Mouse (Mus musculus) CD4-positive helper T cell, adult 2 months (primary cell): ENCODE measurements at regions not wholly inside any gene's neighbourhood (a gene's known extent, or its start where the extent isn't known, plus 50 kb on each side); places are given as distances from the start of the nearest gene placed in this dataset.

Source experiments
- DNase-seq: peaks from one replicate; pipeline ENCODE4 v3.0.0-alpha.2; 2012; ENCODE audit warnings: low read depth, missing footprints, low spot score

DNA sequence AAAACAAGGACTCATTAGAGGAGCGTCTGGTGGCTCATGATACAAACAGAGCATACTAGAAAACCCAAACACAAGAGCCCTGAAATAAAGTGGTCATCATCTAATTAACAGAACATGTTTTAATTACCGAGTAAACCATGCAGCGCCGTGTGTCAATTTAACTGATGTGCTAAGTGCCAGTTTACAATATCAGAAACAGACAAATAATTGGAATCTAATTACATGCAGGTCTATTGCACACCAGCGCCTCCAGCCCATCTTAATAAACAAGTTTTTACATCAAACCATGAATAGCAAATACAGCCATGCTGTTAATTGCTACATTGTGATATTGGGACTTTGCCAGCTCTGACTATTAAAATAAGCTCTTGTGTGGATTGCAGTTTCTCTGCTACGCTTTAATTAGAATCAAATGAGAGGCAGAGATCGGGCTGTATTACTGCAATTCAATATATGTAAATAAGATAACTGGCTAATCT, 425.3 kb upstream of the Gm765 start:
- no peak for DNase-seq

DNA sequence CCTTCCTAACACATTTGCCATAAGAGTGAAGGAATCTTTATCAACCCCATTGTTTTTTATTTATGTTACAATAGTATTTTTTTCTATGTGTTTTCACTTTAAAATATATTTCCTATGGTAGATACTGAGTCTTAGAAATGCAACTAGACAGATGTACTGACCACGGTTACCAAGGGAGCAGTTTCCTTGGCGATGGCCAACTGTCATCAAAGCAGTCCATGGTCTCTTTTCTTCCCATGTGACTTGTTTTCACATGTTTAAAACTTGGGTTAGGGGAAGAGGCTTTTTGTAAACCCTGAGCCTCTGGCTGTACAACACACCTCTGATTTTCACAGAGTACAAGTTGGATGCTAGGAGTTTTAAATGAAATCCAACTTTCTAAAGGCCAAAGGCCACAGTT, 411.9 kb upstream of the Gm765 start:
- no peak for DNase-seq

DNA sequence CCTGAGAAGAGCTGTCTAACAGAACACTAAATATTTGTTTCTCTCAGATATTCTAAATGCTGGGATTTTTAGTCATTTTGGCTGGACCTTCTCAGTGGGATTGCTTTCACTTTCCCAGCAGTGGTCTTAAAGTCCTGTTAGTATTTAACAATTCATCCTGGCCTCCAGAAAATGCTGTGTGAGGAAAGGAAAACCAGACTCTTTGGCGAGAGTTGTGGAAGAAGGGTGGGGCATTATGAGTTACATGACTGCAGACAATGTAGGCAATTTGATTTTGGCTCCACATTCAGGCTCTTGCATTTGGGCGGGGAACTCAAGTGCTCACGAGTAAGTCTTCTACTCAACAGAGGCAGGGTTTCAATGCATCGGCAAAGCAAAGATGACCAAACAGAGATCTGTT, 406.1 kb upstream of the Gm765 start:
- no peak for DNase-seq

GRCm38 (mm10) chr6:98746976-98747375, 404.4 kb upstream of the Gm765 start:
- no peak for DNase-seq

- DNase-seq: no peak
Observed at GRCm38 (mm10) chr6:98740447-98740846, 397.9 kb upstream of the Gm765 start.

DNA sequence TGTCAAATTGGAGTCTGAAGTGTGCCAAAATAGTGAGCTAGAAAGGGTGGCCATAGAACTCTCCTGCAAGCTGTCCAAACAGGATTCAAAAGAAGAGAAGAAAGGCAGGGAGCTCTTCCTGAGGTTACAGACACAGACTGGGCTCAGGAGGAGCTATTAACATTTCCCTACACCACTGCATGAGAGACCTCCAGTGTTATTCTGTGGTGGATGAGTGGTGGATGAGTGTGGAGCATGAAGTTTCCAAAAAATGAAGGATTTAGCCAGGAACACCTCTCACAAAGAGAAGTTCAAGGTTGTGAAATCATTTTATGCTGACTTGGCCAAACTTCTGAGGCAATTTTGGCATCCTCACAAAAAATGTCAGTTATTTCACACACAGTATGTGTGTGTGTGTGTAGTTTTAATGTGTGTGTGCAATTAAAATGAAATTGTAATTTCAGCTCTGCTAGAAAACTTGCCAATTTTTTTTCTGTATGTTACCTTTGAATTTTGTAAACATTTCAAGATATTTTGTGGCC, 388.5 kb upstream of the Gm765 start:
- no peak for DNase-seq

GRCm38 (mm10) chr6:98726605-98727144, 384.1 kb upstream of the Gm765 start:
- DNase-seq: no peak

- DNase-seq: no peak
Observed at GRCm38 (mm10) chr6:98704887-98705622, 362.5 kb upstream of the Gm765 start.

- no peak for DNase-seq
Observed at GRCm38 (mm10) chr6:98697571-98697970, 355.0 kb upstream of the Gm765 start.

- DNase-seq: no peak
Observed at GRCm38 (mm10) chr6:98693411-98693810, 350.9 kb upstream of the Gm765 start.

- no peak for DNase-seq
Observed at GRCm38 (mm10) chr6:98690133-98690532, 347.6 kb upstream of the Gm765 start.

DNA sequence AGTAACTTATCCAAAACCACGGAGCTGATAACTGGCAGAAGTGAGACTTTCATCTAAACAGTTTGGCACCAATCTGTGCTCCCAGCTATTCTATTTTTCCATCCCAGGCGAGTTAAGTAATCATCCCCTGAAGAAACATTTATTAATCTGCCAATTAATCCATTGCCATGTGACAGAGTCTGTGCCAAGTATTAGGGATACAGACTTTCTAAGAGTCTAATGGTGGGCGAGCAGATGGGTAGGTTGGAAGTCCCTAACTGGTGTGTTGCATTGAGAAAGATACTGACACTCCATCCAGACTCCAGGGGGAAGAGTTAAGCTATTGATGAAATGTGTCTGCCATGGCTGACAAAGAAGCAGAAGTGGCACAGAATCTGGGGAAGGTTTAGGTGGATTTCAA, 346.8 kb upstream of the Gm765 start:
- DNase-seq: no peak

- DNase-seq: no peak
Observed at GRCm38 (mm10) chr6:98688624-98689023, 346.1 kb upstream of the Gm765 start.

DNA sequence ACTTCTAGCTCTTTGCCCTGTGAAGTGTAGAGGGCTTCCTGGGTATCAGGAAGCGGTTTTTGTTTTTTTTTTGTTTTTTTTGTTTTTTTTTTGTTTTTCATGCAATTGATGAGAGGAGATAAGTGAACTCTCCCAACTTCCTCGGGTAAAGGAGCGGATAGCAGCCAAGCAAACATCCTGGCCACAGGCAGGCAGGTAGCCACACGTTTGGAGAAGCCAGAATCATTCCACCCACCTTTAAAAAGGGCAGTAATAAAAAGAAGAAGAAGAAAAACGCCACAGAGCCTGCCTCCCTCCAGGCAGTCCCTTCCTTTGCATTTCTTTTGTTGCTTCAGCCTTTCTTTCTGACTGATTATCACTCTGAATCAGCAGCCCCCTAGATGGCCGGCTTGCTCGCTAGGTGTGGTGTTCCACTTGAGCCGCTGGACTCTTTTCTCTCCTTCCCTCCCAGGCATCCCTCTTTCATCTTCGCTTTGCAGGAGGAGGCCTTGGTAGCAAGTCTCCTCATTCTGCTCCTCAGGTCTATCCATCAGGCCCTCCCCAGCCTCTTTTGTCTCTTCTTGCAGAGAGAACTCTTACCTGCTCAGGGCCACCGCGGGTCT, 323.9 kb upstream of the Gm765 start:
- DNase-seq: no peak

GRCm38 (mm10) chr6:98651827-98652226, 309.3 kb upstream of the Gm765 start:
- no peak for DNase-seq

DNA sequence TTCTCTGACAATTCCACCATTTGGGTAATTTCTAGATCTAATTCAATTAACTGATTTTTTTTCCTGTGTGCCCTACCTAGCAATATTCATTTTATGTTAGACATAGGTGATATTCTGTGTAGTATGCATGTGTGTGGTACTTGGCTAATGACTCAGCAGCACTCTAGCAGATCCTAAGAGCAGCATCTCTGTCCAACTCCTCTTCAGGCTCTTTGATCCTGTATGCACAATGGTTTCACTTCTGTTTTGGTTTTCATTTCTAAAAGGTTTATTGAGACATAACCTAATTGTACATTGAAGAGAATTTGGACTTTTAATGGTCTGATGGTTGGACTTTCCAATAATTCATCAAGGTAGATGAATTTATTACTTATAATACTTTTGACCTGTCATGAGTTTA, 308.8 kb upstream of the Gm765 start:
- DNase-seq: no peak

GRCm38 (mm10) chr6:98640316-98640715, 297.8 kb upstream of the Gm765 start:
- no peak for DNase-seq

DNA sequence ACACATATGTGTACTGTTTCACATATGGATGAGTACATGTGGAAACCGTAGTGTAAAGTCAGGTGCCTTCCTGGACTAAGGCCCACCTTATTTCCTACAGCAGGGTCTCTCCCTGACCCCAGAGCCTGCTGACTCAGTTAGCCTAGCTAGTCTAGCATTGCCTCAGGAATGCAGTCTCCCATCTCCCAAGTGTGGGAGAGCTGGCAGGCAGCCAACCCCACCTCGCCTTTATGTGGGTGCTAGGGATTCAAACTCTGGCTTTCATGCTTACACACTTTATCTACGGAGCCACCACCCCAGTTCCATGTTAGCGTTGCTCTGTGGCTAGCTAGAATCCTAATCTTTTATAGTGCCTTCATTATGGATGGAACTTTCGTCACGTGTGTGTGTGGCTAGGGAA, 293.3 kb upstream of the Gm765 start:
- no peak for DNase-seq

GRCm38 (mm10) chr6:98632278-98633063, 289.9 kb upstream of the Gm765 start:
- DNase-seq: peak; percentile 36

GRCm38 (mm10) chr6:98631269-98631668, 288.7 kb upstream of the Gm765 start:
- DNase-seq: no peak

GRCm38 (mm10) chr6:98629646-98630045, 287.1 kb upstream of the Gm765 start:
- DNase-seq: peak; percentile 9

GRCm38 (mm10) chr6:98626435-98626834, 283.9 kb upstream of the Gm765 start:
- DNase-seq: no peak
